Mouse (Mus musculus) retina, adult 2 months (tissue): ENCODE data around the gene Sla2.
"Not testable (repeated sequence)": the region's sequence is repeated elsewhere in the genome, so short reads cannot be mapped to it uniquely, and the experiment has no call there.

ENCODE experiments used
- DNase-seq: peaks from one replicate; pipeline ENCODE4 v3.0.0-alpha.2; 2012; ENCODE audit warnings: low read depth, low spot score

Gene Sla2

DNA sequence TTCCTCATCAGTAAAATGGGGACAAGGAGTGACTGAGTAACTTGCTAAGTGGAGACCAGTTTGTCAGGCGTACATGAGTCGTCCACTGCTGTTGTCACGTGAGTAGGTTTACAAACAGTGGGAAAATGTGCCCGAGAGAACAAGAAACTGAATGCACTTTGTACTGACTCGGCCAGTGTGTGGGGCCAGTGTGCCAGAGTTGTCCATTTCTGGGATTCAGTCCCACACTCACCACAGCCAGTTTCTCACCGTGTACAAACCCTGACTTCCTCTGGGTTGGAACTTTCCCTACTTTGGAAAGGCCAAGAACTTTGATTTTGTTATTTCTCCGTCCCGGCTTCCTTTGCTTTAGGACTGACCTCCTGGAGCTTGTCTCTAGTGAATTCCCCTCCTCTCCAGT, 18.0 kb downstream of the Sla2 start:
- no peak for DNase-seq

GRCm38 (mm10) chr2:156864481-156864880, 22.5 kb downstream of the Sla2 start:
- no peak for DNase-seq

DNA sequence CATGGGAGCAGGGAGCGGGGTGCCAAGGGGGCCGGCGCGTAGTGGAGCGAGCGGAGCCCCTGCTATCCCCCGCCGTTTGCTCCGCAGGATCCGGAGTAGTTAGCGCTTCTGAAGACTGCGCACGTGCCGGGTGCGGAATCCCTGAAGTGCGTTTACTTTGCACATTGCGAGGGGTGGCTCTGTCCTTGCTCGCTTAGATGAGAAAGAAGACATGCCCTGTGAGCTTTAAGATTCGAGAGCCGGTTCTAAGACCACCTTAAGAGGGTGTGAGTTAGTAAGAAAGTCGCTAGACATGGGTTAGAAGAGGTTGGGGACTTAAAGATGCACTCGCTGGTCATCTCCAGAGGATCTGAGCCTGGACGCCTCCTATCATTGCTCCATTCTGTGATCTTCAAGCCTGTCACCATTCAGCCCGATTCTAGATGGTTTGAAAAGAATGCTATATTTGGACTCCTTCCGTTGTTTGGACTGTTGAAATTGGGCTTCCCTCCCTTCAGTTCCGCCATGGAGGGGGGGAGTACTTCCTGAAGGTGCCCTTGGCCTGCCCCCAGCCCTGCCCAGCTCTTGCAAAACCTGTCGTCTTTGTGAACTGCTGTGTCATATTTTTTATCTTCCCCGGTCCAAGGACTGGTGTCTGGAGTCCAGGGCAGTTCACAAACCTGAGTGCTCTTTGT, 23.4 kb downstream of the Sla2 start:
- DNase-seq, result no peak

GRCm38 (mm10) chr2:156862772-156863486, 24.1 kb downstream of the Sla2 start, which contains the start of gene Rab5if:
Gene Rab5if, plus strand, starts transcription at chr2:156863128.
- DNase-seq, result peak; percentile 93

DNA sequence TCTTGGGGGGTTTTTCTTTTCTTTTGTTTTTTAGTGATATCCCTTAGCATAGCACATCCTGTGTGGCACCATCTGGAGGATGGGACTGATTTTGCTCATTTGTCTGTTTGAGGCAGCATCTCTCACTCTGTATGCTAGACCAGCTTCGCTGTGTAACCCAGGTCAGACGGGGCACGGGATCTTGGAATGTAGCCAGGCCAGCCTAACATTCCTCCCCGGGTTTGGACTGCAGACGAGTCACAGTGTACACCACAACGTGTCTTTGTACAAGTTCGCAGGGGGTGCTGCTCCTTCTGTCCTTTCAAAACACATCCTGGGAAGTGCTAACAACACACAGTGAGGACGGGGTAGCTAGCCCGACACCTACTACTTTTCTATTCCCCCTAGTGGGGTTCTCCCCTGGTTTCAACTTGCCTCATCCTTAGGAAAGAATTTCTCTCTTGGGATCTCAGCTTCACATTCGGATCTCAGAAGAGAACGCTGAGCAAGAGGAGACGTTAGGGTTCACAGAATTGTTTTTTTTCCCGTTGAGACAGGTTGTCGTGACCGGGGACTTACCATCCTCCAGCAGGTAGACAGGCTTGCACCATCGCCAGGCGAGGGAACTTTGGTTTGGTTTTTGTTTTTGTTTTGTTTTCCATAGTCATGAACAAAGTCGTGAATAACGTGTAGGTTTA, 24.8 kb downstream of the Sla2 start:
- DNase-seq, result no peak

- DNase-seq, result no peak
Measured at GRCm38 (mm10) chr2:156858671-156859070, 28.3 kb downstream of the Sla2 start.

DNA sequence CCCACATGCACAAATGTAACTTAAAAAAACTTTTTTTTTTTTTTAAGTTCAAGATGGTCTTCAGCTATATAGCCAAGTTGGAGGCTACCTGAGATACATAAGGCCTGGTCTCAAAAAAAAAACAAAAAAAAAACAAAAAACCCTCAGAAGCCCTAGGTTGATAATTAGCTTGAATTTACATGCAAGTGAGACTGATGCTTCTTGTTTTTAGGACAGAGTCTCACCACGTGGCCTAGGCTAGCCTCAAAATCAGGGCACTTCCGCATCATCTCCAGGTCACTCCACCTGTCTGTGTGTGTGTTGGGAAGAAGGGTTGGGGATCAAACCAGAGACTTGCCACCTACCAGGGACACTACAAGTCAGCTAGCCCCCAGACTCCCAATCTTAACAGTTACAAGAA, 29.2 kb downstream of the Sla2 start, which contains the start of gene 4930518I15Rik:
Gene 4930518I15Rik, minus strand, starts transcription at position 112 of the 400 bp plus-strand sequence.
- no peak for DNase-seq

GRCm38 (mm10) chr2:156857385-156857791, 29.6 kb downstream of the Sla2 start:
- DNase-seq, result no peak

- DNase-seq, result no peak
Measured at GRCm38 (mm10) chr2:156856311-156856710, 30.7 kb downstream of the Sla2 start.

DNA sequence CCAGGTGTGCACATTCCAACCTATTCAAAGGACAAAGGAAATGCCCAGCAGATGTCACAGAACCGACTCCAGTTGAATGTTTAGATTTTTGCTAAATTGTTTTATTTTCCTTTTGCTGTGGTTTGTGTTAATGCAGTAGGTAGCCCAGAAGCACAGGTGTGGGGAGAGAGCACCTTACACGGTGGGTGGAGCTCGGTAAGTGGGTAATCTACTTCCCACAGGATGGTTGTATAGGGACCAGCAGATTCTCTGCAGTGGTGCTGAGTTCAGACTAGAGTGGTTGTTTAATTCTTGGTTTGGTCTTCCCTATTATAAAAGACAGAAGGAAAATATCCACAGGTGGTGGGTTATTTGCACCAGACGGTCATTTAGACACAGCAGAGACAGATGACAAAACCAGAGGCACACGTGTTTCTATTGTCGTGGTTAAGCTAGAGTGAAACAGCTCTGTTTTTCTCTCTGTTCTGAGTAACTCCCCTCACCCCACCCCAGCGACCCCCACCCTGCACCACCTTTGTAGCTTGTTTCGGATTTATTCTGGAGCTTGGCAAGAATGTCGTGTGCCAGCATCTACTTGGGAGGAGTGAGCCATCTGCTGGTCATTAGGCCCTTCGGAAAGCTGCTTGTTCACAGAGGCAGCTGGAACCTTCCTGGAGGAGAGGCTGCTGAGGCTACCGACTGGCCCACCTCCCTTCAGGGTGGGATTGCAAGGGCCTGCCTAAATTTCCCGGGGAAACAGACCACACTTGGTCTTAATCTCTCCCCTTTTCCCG, 32.8 kb downstream of the Sla2 start:
- DNase-seq, result not testable (repeated sequence)

DNA sequence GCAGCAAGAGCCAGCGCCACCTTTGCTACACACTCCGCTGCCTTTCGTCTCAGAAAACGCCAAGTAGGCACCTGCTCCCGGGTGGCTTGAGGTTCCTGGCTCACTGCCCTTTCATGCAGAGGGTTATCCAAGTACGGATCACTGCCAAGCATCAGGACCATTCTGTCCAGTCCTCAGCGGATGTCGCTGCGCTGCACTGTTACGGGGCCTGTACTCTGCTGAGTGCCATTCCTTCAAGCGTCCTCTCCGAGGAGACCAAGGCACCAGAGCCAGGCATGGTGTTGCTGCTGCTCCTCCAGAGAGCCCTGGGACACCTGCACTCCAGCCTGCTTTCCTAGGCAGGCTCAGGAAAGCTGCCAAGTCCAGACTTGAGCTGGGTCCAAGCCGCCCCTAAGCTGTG, 33.4 kb downstream of the Sla2 start:
- DNase-seq, result not testable (repeated sequence)

- DNase-seq, result no peak
Measured at GRCm38 (mm10) chr2:156850505-156850904, 36.5 kb downstream of the Sla2 start.

DNA sequence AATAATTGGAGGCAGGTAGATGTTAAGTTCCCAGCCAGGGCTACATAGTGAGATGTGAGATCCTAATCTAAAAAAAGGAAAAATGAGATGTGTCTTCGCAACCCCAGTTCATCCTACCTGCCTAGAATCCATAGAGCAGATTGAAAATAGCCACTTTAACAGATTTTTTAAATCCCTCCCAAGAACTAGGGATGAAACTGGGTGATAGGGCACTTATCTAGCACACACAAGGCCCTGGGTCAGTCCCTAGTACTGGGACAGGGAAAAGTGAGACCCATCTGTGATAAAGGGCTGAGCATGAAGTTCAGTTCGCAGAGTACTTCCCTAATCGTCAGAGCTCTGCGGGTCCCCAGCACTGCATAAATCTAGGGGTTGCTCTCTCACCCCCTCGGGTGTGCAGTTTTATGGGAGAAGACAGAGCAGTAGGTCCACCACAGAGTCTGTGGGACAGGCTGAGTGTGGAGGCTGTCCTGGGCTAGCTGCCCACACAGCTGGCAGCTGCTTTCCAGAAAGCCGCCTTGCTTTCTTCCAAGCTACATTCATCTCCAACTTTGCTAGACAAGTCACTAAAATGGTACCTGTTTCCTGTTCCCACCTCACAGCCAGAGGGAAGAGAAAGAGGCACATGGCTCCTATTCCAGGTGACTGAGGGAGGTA, 38.3 kb downstream of the Sla2 start:
- no peak for DNase-seq

- DNase-seq, result no peak
Measured at GRCm38 (mm10) chr2:156847653-156848052, 39.3 kb downstream of the Sla2 start.

DNA sequence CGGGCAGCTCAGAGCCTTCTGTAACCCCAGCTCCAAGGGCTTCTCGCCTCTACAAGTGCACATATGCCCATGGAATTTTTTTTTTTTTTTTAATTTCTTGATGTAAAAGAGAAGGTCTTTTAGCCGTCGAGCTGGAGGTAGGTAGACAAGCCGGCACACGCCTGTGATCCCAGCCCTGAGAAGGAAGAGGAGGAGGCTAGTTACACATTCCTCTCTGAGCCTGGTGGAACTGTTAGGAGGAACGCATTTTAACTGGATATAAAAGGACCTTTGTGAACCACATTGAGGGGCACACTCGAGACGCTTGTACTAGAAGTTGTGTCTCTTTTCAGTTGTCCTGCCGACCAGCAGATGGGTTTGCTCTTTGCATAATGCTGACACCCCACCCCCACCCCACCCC, 42.3 kb downstream of the Sla2 start:
- no peak for DNase-seq

- DNase-seq, result no peak
Measured at GRCm38 (mm10) chr2:156843331-156843730, 43.7 kb downstream of the Sla2 start.

GRCm38 (mm10) chr2:156842711-156843110, 44.3 kb downstream of the Sla2 start:
- DNase-seq, result no peak

DNA sequence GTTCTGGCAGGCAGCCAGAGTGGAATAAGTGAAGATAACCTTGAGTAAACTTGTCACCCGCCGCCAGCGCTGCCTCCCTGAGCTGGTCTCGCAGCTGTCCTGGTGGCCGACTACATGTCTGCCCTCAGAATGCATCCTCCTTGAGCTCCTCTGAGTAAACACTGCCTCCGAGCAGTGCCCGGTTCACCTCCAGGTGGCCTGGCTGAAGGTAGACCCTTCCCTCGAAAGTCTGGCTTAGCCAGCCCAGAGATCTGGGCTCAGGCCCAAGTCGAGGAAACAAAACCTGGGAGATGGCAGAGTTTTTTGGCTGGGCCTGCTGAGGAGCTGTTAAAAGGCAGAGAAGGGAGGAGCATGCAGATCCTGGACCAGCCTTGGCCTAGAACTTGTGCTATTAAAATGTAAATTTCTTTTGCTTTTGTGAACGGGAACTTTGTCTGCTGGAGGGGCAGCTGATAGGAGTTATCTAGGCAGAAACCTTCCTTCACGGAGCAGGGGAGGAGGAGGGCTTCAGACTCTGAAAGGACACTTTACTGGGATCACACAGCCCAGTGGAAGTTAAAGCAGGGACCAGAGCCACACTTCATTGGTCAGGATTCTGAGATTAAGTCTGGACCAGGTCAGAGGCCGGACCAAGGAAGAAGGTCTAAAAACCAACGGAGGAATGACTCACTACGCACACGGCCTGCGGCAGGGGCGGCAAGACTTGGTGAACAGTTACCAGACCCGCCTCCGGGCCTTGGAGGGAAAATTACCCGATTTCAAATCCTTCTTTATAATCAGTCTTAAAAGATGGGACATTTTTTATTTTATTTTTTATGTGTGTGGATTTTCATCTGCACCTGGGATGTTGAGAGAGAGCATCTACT, 44.9 kb downstream of the Sla2 start:
- DNase-seq, result no peak

- DNase-seq, result no peak
Measured at GRCm38 (mm10) chr2:156841028-156841840, 45.8 kb downstream of the Sla2 start.
